Mouse (Mus musculus): ENCODE measurements around the gene 4933400A11Rik.

DNA sequence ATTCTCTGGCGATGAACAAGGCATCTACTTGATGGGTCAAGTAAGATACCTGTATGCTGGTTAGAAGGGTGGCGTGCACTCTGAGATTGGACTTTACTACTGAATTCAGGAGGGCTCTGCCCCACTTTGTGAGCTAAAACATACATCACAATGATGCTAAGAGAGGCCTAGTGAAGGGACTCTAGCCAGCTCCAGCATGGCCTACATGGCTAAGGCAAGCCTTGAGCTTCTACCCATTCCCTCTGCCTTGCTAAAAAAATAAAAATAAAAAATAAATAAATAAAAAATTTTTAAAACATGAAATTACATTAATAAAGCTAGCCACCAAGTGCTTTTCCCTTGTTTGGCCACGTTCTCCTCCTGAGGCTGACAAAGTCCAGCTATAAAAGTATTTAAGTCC lies at the start of gene 4933400A11Rik:
- no peak for TF ChIP-seq CTCF (IDR thresholded peaks at IDR 0.05; ENCODE audit: borderline replicate concordance, extremely low read depth, insufficient read depth, insufficient read length)
- no peak for TF ChIP-seq POLR2A (IDR thresholded peaks at IDR 0.05; ENCODE audit: borderline replicate concordance, extremely low read depth, insufficient read depth, insufficient read length, poor library complexity, severe bottlenecking)
